Mouse (Mus musculus): ENCODE measurements around the gene Akr1c13. TPM values are rescaled to one million over a fixed set of nuclear protein-coding genes. Genes with fewer than 3 reads are reported as not detected.

Akr1c13 gene
- total RNA-seq, 1 experiment from 2014 or later, result 50.4 TPM

DNA sequence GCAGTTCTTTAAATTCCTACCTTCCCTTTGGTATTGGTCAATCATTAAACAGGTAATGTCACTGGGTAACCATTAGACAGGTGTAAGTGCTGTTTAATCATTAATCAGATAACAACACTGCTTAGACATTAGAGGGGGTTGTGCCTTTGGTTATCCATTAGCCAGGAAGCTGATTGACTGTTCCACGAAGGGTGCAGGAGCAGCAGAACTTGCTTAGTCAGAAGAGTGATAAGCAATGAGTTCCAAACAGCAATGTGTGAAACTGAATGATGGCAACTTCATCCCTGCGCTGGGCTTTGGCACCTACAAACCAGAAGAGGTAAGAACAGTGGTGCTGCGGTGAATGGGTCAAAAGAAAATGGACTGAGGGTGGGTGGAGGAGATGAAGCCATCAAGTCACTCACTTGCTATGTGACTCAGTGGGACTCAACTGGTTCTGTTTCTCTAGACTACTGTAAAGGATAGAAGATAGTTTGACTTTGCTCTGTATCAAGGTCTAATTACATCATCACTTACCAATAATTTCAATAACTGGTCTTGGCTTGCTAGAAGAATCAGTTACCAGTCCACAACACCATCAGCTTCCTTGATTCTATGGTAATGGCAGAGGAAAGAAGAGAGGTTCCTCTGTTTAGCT is 42.7 kb downstream of the Akr1c13 start:
- ATAC-seq (replicated peaks; ENCODE audit: low read depth, poor library complexity, severe bottlenecking), result no peak

DNA sequence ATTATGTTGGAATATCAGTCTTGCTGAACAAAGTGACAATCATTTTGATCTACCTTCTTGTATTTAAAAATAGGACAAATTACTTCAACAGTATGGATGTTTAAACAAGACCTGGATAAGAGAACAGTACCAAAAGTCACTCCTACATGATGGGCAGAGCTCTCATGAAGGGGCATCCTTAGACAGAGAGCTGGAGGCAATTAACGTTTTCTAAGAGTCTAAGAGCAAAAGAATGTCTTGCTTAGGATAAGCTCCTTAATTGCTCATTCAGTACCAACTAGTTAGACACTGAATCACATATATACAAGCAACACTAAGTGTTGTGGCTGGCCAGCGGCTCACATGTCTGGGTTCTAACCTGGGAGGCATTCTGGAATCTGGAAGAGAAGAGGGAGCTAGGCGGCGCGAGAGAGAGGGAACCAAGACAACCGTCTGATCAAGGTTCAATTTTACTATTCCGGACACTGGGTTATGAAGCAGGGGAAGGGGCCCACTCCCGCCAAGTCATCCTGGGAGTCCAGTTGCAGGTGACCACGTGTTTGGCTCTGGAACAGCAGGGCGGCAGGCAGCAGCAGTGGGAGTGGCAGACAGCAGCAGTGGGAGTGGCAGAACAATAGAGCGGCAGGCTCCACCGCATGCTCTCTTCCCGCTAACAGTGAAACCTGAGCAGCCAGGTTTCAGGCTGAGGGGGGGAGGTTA is 54.1 kb downstream of the Akr1c13 start:
- ATAC-seq (replicated peaks; ENCODE audit: low read depth, poor library complexity, severe bottlenecking), result peak; percentile 83

DNA sequence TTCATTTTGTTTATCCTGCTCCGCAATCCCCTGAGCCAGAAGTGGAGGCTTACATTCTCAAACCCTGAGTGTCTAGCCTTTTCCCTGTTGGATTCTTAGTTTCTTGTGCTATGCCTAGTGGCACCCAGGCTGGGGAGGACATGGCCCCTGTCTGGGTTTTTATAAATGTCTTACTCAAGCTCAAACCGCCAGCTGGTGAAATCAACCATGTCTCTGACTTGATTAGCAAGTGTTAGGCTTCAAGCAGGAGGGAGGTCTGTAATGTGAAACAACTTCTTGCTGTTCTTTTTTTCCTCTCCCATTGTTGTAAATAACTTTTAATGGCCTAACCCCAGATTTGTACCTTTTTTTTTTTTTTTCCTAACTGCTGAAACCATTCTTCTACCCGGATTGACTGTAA is 58.4 kb downstream of the Akr1c13 start:
- ATAC-seq (replicated peaks; ENCODE audit: low read depth, poor library complexity, severe bottlenecking), result no peak

Other genes with a start within 250 kb of the Akr1c13 start
- gene Ucn3, start 245.8 kb upstream of the Akr1c13 start, total RNA-seq (2017), result not detected in 2 replicates
- gene Akr1c14, start 142.1 kb upstream of the Akr1c13 start, total RNA-seq (2017), result not detected in 2 replicates
- not detected in 2 replicates for gene Akr1c18, start 40.5 kb upstream of the Akr1c13 start, total RNA-seq (2017)
- not detected in 2 replicates for gene Akr1c19, start 37.5 kb downstream of the Akr1c13 start, total RNA-seq (2017)
- 3.9 and 6.8 TPM in 2 replicates for gene Akr1c12, start 88.3 kb downstream of the Akr1c13 start, total RNA-seq (2017)
- not detected in 2 replicates for gene Akr1c6, start 243.2 kb downstream of the Akr1c13 start, total RNA-seq (2017)

Measured in common myeloid progenitor, adult 5-6 weeks (primary cell).